Mouse (Mus musculus): Measurements from ENCODE around the gene Cyp1a2. TPM values are rescaled to one million over a fixed set of nuclear protein-coding genes. Genes with fewer than 3 reads are reported as not detected.
A peak's percentile ranks its signal among the peaks of the same experiment; 100 is the strongest.
"Not testable (repeated sequence)": the region's sequence is repeated elsewhere in the genome, so short reads cannot be mapped to it uniquely, and the experiment has no call there.

Gene Cyp1a2
- total RNA-seq (2021): not detected

DNA sequence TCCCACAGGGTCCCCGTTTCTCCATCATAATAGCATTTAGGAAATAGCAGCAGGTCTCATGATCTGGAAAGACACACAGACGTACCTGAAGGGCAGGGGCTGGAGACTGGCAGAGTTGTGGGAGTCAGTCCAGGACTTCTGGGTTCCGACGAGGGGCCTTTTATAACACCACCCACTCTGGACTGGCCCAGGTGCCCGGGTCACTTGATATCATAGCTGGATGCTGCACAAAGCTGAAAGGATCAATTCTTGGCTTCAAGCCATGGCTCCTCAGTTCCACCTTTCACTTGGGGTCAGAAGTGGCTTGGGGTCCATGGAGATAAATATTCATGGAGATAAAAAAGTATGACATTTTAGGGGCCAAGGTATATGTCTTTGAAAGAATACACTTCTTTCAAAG, at the start of gene Cyp1a2:
TSS of gene Cyp1a2 (minus strand) at position 184 of the 400 bp plus-strand sequence.
- no peak for DNase-seq (ENCODE audit: extremely low spot score in 1 of 2, low spot score in 1 of 2)

DNA sequence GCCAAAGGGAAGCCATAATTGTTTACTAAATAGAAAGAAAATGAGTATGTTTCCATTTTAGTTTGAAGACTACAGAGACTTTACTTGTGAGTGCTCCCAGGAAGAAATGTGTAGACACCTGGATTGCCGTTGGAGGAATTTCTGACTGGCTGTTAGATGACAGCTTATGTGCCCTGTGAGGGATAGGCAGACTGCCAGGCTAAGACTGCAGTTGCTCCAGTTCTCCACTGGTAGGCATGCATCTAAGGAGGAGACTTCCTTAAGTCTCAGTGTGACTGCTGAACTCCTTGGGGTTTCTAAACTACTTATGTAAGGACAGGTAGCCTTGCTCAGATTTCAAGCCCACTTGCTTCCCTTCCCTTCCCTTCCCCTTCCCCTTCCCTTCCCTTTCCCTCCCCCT, 44.8 kb upstream of the Cyp1a2 start:
- DNase-seq (ENCODE audit: extremely low spot score in 1 of 2, low spot score in 1 of 2): no peak

DNA sequence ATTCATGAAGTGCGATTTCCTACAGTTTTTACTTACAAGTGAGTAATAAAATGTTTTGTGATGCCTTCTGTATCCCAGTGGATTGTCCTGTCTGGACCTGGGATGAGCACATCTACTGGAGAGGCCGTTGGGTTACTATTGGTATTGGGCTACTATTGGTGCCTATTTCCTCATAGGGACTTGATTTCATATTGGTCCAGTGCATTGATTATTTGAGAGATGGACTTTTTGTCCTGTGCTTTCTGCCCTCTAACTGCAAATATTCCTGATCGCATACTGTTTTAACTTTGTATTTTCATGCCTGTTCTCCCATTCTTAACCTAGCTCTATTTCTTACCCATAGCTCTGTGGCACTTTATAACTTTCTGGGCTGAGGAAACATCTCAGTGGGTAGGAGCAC, 41.2 kb upstream of the Cyp1a2 start:
- no peak for DNase-seq (ENCODE audit: extremely low spot score in 1 of 2, low spot score in 1 of 2)

DNA sequence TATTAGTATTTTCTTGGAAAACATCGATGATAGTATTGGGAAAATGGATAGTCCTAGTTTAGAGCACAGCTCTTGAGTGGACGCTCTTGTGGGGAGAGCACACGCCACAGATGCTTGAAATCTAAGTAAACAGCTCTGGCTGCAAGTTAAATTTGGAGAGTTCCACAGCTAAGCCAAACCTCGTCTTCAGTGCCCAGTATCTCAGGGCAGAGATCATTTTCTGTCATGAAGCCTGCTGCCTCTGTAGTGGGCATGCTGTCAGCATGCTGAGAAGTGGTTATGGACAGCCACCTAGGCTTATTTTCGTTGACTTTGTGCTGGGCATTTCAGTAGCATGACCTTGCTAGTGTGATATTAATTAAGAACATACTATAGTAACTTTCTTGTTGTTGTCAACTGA, 40.3 kb upstream of the Cyp1a2 start:
- no peak for DNase-seq (ENCODE audit: extremely low spot score in 1 of 2, low spot score in 1 of 2)

DNA sequence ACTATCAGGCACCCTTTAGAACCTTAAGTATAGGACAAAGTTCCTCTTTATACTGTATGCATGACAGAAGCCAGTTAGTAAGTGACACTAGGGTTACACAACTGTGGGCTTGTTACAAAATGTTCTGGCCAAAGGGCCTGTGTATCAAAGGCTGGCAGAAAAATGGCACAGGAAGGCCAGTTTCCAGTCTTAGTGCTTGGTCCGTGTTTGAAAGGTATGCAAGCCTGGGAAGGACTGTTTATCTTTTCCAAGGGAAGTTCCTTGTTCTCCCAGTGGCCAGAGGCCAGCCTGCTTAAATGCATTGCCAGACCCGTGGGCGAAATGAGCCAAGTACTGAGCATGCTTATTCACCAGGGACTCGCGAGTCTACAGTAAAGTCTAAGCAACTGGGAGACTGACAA, 39.8 kb upstream of the Cyp1a2 start:
- DNase-seq (ENCODE audit: extremely low spot score in 1 of 2, low spot score in 1 of 2): peak in 1 of 2 experiments; percentile 32

DNA sequence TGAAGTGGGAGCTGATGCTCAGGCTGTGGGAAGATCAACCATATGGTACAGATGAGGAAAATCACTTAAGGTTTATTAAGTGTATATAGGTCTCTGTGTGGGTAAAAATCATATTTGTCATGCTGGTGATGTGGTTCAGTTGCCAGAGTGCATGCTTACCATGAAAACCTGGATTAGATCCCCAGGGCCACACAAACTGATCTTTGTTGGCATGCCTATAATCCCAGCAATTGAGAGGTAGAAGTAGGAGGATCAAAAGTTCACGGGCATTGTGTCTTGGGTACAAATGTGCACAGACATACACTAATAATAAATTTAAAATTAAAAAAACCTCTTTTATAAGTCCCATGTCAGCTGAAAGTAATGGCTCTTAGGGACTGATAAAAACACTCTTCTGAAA, 38.9 kb upstream of the Cyp1a2 start:
- no peak for DNase-seq (ENCODE audit: extremely low spot score in 1 of 2, low spot score in 1 of 2)

DNA sequence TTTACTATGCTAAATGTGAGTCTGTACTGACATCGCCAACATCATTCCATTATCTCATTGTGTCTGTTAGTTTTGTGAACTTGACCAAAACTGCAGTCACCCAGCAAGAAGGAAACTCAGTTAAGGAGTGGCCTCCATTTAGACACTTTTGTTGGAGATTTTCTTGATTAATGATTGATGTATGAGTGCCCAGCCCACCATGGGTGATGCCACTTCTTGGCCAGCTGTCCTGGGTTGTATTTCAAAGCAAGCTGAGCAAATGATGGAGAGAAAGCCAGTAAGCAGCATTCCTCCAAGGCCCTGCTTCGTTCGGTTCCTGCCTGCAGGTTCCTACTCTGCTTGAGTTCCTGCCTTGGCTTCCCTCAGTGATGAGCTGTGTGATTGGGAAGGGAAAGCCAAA, 37.2 kb upstream of the Cyp1a2 start:
- DNase-seq (ENCODE audit: extremely low spot score in 1 of 2, low spot score in 1 of 2): no peak

DNA sequence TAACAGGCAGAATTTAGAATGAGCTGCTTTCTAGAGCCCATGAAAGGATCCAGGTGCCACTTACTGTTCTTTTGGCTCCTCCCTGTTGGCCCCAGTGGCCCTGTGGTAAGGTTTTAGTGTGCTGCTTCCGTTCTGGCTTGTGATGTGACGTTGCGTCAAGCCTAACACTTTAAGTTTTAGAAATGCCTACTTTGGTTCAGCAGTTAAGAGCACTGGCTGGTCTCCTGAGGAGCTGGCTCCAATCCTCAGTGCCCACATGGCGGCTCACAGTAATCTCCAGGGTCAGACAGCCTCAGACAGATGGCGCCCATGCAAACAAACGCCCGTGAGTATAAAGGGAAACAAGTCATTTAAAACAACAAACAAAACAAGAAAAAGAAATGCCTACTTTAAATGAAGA, 34.9 kb upstream of the Cyp1a2 start:
- DNase-seq (ENCODE audit: extremely low spot score in 1 of 2, low spot score in 1 of 2): no peak

DNA sequence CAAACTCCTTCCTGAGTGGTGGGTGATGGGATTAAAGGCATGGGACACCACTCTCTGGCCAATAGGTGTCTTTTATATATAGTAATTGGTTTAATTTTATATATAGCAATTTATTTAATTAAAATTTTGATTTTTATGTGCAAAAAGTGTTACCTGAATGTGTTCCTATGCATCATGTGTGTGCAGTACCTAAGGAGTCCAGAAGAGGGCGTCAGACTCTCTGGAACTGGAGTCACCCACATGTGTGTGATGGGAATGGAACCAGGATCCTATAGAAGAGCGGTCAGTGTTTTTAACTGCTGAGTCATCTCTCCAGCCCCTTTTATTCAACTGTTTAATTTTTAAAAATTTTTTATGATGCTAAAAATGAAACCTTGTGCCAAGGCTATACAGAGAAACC, 28.7 kb upstream of the Cyp1a2 start:
- no peak for DNase-seq (ENCODE audit: extremely low spot score in 1 of 2, low spot score in 1 of 2)

DNA sequence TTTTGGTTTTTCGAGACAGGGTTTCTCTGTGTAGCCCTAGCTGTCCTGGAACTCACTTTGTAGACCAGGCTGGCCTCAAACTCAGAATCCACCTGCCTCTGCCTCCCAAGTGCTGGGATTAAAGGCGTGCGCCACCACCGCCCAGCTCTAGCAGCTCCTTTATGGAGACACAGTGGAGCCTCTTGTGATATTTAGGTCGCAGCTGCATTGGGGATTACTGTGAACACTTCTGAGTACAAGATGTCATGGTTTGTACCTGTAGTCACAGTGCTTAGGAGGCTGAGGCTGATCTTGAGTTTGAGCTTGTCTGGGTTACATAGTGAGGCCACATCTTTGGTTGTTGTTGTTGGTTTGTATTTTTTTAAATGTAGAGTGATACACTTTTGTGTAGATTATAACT, 26.7 kb upstream of the Cyp1a2 start:
- DNase-seq (ENCODE audit: extremely low spot score in 1 of 2, low spot score in 1 of 2): not testable (repeated sequence)

DNA sequence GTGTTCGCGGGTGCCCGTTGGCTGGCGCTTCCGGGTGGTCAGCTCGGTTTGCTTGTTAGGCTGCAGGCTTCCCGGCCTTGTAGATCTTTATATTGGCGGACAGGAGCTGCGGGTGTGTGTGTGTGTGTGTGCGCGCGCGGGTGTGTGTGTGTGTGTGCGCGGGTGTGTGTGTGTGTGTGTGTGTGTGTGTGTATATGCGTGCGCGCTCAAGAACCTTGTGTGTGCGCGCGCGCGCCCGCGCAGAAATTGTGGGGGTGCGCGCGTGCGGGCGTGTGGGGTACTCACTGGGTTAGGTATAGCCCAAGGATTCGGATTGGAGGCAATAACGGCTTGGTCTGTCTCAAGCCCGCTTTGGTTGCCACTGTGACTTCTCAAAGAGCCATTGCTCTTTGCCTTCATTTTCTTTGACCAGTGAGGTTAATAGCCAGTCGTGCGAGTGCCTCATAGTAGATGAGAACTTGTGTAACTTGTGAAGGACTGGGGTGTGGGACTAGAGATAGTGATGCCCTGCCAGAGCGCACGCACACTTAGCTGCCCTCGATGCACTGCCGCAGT, 25.3 kb upstream of the Cyp1a2 start:
- peak; percentile 34 to 46 for DNase-seq (ENCODE audit: extremely low spot score in 1 of 2, low spot score in 1 of 2)

DNA sequence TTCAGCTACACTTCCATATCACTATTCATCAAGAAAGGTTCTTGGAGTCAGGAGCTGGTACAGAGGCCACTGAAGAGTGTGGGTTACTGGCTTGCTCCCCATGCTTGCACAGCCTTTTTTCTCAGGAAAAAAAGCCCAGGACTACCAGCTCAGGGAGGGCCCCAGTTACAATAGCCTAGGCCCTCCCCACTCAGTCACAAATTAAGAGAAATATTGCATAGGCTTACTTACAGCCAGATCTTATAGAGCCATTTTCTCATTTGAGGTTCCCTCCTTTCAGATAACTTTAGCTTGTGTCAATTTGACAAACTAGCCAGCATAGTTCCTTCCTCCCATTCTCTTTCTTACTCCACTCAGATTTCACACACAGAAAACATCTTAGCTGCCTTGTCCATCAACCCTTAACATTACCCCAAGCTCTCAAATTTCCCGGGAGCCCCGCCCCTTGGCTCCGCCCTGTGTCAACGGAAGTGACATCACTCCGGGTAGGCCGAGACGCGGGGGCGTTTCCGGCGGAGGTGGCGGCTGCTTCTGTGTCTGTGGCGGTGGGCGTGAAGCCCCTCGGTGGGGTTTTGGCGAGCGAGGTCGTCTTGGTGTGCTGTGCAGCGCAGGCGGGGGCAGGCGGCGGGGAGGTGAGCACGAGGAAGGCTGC, 24.7 kb upstream of the Cyp1a2 start, which contains the start of gene Edc3:
TSS of gene Edc3 (plus strand) at position 473 of the 652 bp plus-strand sequence.
- DNase-seq (ENCODE audit: extremely low spot score in 1 of 2, low spot score in 1 of 2): peak; percentile 65 to 81

DNA sequence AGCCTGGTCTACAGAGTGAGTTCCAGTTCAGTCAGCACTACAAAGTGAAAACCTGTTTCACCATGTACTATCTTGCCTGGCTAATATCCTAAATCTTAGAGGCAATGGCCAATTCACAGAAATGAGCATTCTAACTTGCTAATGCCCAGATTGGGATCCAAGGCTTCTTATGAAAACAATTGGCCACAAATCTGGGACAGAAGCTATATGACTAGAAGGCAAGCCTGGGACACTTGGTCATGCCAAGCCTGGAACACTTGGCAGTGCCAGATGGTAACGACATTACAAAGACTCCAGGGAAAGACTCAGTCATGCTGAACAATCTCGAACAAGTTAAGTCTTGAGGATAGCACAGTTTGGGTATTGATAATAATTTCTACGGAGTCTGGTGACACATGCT, 23.0 kb upstream of the Cyp1a2 start:
- no peak for DNase-seq (ENCODE audit: extremely low spot score in 1 of 2, low spot score in 1 of 2)

DNA sequence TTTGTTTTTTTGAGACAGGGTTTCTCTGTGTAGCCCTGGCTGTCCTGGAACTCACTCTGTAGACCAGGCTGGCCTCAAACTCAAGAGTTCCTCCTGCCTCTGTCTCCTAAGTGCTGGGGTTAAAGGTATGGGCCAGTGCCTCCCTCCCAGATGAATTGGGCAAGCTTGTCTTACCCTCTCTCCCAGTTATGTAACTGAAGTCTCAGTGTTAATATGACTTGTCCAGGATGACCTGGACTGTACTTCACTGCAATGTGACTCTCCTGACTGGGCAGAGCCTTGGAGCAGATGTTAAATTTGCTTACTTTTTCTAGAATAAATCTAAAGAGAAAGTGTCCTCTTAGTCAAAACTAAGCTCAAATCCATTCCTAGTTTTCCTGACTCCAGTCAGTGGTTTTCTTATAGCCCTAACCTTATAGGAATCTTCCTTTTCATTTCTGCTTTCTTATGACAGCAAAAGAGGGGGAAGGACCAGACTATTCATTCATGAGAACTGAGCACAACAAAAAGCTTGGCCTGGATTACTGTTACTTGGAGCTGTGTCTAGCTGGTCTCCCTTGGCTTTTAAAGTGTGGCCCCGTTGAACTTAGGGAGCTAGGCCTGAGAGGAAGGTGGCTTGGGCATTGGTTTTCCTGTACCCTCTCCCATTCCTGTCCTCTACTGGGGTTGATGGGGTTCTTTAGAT, 15.1 kb upstream of the Cyp1a2 start:
- DNase-seq (ENCODE audit: extremely low spot score in 1 of 2, low spot score in 1 of 2): no peak

DNA sequence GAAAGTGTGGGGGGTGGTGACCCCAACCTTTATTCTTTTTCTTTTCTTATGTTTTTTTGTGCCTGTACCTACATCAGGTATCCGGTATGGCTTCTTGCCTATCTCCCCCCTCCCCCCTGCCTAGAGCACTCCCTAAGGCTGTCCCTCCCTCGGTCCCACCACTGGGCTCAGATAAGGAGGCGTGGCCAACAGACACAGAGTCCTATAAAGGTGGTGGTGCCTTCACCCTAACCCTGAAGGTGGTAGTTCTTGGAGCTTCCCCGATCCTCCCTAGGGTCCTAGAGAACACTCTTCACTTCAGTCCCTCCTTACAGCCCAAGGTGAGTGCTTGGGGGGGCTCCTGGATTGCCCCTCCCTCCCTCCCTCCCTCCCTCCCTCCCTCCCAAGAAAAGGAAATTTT, 13.9 kb upstream of the Cyp1a2 start:
- no peak for DNase-seq (ENCODE audit: extremely low spot score in 1 of 2, low spot score in 1 of 2)

DNA sequence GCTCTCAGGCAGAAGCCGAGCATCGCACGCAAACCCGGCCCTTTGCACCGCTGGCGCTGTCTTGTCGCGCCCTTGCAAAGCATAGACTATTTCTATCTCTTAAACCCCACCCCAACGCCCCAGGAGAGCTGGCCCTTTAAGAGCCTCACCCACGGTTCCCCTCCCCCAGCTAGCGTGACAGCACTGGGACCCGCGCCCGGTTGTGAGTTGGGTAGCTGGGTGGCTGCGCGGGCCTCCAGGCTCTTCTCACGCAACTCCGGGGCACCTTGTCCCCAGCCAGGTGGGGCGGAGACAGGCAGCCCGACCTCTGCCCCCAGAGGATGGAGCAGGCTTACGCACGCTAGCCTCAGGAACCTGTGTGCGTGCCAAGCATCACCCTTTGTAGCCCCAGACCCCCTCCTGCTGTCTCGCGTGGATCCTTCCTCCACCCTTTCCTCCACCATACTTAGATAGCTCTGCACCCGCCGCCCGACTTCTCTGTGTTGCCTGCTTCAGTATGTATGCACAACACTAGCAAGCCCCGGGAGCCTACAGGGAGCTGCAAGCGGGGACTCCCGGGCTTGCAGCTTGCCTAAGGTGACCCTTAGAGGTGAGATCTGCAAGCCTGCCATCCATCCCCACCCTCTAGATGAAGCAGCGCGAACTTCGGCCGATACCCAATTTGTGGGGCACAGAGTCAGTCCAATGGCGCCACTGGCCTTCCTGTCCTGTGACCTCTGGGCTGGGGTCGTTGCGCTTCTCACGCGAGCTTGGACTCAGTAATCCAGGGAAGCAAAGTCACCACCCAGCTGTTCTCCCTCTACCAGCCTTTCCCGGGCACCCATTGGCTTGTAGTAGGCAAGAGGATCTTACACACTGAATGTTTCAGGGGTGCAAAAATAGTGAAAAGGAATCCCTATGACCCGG, 13.1 kb upstream of the Cyp1a2 start:
- DNase-seq (ENCODE audit: extremely low spot score in 1 of 2, low spot score in 1 of 2): peak; percentile 69 to 71

DNA sequence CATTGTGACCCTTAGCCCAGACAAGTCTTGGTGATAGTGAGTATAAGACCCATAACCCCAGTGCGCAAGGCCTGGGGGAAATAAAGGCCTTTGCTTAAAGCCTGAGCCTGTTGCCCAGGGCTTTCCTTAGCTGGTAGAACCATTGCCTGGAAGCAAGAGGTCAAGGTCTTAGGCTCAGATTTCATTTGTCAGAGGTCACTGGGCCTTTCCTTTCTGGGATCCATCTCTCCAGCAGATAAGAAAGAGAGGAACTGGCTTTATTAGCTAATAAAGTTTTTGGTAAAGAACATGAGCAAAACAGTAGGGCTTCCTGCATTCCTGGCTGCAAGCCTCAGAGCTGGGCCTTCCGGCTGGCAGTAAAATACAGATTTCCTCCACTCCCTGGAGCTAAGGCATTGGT, 10.6 kb upstream of the Cyp1a2 start:
- no peak for DNase-seq (ENCODE audit: extremely low spot score in 1 of 2, low spot score in 1 of 2)

DNA sequence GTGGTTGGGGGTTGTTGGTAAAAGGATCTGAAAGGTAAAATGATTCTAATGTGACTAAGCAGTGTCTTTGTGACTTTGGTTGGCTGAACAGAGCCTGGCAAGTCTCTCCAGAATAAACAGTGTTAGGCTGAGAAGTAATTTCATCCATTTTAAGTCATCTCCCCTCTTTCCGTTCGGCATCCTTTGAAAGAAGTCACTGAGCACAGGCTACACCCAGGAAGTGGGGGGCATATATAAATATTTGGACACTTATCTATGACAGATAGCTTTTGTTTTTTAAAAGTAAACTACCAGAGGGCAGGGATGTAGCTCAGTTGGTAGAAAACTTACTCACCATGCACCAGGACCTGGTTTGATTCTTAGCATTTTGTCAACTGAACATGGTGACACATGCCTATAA, 5.1 kb upstream of the Cyp1a2 start:
- DNase-seq (ENCODE audit: extremely low spot score in 1 of 2, low spot score in 1 of 2): no peak

DNA sequence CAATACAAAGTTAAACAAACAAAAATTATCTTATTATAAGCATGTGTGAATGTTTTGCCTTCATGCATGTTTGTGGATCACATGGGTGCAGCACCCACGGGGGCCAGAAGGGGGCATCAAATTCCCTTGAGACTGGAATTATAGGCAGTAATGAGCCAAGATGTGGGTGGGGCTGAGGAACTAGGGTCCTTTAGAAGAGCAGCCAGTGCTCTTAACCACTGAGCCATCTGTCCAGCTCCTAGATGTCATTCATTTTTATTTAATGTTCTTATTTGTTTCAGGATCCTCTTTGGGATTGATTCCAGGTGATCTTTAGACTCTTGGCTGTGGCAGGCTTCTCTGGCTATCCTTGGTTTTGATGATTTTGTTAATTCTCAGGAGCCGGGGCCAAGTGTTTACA, 4.7 kb upstream of the Cyp1a2 start:
- DNase-seq (ENCODE audit: extremely low spot score in 1 of 2, low spot score in 1 of 2): no peak

DNA sequence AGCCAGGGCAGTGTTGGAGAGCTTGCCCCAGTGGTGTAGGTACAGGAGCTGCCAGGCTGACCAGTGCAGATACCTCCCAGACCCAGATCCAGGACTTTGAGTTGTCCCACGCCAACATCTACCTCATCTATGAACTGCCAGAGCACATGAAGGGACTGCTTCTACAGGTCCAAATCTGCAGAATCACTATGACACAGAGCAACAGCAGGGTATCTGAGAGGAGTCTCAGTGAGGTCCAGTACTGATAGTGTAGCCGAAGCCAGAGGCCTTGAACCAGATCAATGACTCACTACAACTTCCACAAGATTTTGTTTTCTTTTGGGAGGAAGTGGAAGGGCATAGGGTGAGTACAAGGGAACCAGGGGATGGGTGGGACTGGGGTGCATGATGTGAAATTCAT, 4.2 kb upstream of the Cyp1a2 start, which contains the start of gene Cyp1a1:
TSS of gene Cyp1a1 (plus strand) at position 178 of the 400 bp plus-strand sequence.
- DNase-seq (ENCODE audit: extremely low spot score in 1 of 2, low spot score in 1 of 2): no peak

DNA sequence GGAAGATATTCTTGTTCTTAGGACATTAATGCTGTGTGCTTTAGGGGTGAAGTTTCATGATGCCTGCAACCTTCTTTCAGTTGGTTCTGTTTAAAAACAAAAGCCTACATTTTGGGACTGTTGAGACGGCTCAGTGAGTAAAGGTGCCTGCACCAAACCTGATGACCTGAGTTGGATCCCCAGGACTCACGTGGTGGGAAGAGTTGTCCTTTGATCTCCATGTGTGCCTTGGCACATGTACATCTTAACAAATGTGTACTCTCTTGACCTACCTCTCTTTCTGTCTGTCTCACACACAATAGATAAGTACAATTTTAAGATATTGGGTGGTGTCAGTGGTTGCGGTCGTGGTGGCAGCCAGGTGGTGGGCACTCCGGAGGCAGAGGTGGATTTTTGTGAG, 2.5 kb upstream of the Cyp1a2 start:
- DNase-seq (ENCODE audit: extremely low spot score in 1 of 2, low spot score in 1 of 2): no peak
